Mouse (Mus musculus) Muller cell, postnatal 12 days (primary cell): ENCODE measurements around the gene Cers4.
A peak's percentile ranks its signal among the peaks of the same experiment; 100 is the strongest.

Experiments
- DNase-seq: peaks from one replicate; pipeline ENCODE4 v3.0.0-alpha.2; 2015; ENCODE audit errors: inconsistent ontology term

The Cers4 gene

GRCm38 (mm10) chr8:4492851-4493685 lies at the start of gene Cers4:
Gene Cers4, plus strand, starts transcription at chr8:4493026.
- DNase-seq = peak; percentile 93

GRCm38 (mm10) chr8:4458165-4458564 lies 34.7 kb upstream of the Cers4 start:
- no peak for DNase-seq

GRCm38 (mm10) chr8:4463061-4463460 lies 29.8 kb upstream of the Cers4 start:
- no peak for DNase-seq

GRCm38 (mm10) chr8:4474419-4475187 lies 18.2 kb upstream of the Cers4 start:
- no peak for DNase-seq

- no peak for DNase-seq
Measured at GRCm38 (mm10) chr8:4481154-4481553, 11.7 kb upstream of the Cers4 start.

GRCm38 (mm10) chr8:4481586-4481985 lies 11.2 kb upstream of the Cers4 start:
- DNase-seq = no peak

GRCm38 (mm10) chr8:4482501-4482900 lies 10.3 kb upstream of the Cers4 start:
- DNase-seq = no peak

GRCm38 (mm10) chr8:4483330-4483729 lies 9.5 kb upstream of the Cers4 start:
- no peak for DNase-seq

- peak; percentile 87 for DNase-seq
Measured at GRCm38 (mm10) chr8:4493686-4494440, 1.0 kb downstream of the Cers4 start.

GRCm38 (mm10) chr8:4495976-4496375 lies 3.1 kb downstream of the Cers4 start:
- DNase-seq = no peak

- DNase-seq = no peak
Measured at GRCm38 (mm10) chr8:4497610-4498009, 4.8 kb downstream of the Cers4 start.

GRCm38 (mm10) chr8:4505364-4505763 lies 12.5 kb downstream of the Cers4 start:
- DNase-seq = no peak

GRCm38 (mm10) chr8:4507527-4507926 lies 14.7 kb downstream of the Cers4 start:
- DNase-seq = no peak

GRCm38 (mm10) chr8:4510824-4511223 lies 18.0 kb downstream of the Cers4 start:
- DNase-seq = no peak

- DNase-seq = peak; percentile 34
Measured at GRCm38 (mm10) chr8:4511429-4512115, 18.7 kb downstream of the Cers4 start.

- peak; percentile 56 for DNase-seq
Measured at GRCm38 (mm10) chr8:4512116-4512495, 19.3 kb downstream of the Cers4 start.

- peak; percentile 47 for DNase-seq
Measured at GRCm38 (mm10) chr8:4516162-4516561, 23.3 kb downstream of the Cers4 start.

GRCm38 (mm10) chr8:4521472-4521871 lies 28.6 kb downstream of the Cers4 start:
- no peak for DNase-seq

- DNase-seq = no peak
Measured at GRCm38 (mm10) chr8:4523525-4523924, 30.7 kb downstream of the Cers4 start.
